In genomic region chr13:99102089-99102681, GRCm38 (mm10) we compare ENCODE assay signal across 14 mouse cellular contexts.
"Had no signal": no experiment of that assay in that cellular context is flagged by ENCODE, and none has a peak within 500 bp of the region (broad histone marks: within the 10 kb centered on the region; RNA-seq: fewer than 3 reads in every experiment).

No protein-coding gene starts in this region.

- DNase-seq: kidney, adult 18-20 months; kidney, postnatal 10 days; kidney, postnatal 4 days; retina, postnatal 1 day; right cerebral cortex, postnatal 4 days; spleen, adult 18-20 months; thymus, postnatal 4 days had no signal

- H3K9ac ChIP-seq: liver, embryonic 12.5 days; lung, embryonic 15.5 days; midbrain, embryonic 15.5 days; neural tube, embryonic 13.5 days had no signal

- H3K4me2 ChIP-seq: lung, embryonic 15.5 days; midbrain, embryonic 15.5 days; neural tube, embryonic 13.5 days had no signal

- H3K27ac ChIP-seq: limb, embryonic 10.5 days; liver, embryonic 12.5 days; lung, embryonic 15.5 days; neural tube, embryonic 13.5 days had no signal

- H3K36me3 ChIP-seq: limb, embryonic 10.5 days; liver, embryonic 12.5 days; lung, embryonic 15.5 days; midbrain, embryonic 10.5 days; midbrain, embryonic 15.5 days; neural tube, embryonic 13.5 days had no signal

- H3K4me1 ChIP-seq: lung, embryonic 15.5 days had no signal

- H3K27me3 ChIP-seq: lung, embryonic 15.5 days; midbrain, embryonic 15.5 days; neural tube, embryonic 13.5 days had no signal

- H3K4me3 ChIP-seq: left cerebral cortex, adult 2 months; limb, embryonic 10.5 days; liver, embryonic 12.5 days; lung, embryonic 15.5 days; midbrain, embryonic 10.5 days; midbrain, embryonic 15.5 days; neural tube, embryonic 13.5 days had no signal

- ATAC-seq: liver, embryonic 12.5 days; midbrain, embryonic 15.5 days had no signal

- H3K9me3 ChIP-seq: limb, embryonic 10.5 days; liver, embryonic 12.5 days; lung, embryonic 15.5 days; midbrain, embryonic 10.5 days; midbrain, embryonic 15.5 days; neural tube, embryonic 13.5 days had no signal
